Mouse (Mus musculus): ENCODE measurements around the gene Gm8909. TPM values are rescaled to one million over a fixed set of nuclear protein-coding genes. Genes with fewer than 3 reads are reported as not detected.
"Not testable (repeated sequence)": the region's sequence is repeated elsewhere in the genome, so short reads cannot be mapped to it uniquely, and the experiment has no call there.

The Gm8909 gene
- polyA plus RNA-seq, 1 experiment = not detected

DNA sequence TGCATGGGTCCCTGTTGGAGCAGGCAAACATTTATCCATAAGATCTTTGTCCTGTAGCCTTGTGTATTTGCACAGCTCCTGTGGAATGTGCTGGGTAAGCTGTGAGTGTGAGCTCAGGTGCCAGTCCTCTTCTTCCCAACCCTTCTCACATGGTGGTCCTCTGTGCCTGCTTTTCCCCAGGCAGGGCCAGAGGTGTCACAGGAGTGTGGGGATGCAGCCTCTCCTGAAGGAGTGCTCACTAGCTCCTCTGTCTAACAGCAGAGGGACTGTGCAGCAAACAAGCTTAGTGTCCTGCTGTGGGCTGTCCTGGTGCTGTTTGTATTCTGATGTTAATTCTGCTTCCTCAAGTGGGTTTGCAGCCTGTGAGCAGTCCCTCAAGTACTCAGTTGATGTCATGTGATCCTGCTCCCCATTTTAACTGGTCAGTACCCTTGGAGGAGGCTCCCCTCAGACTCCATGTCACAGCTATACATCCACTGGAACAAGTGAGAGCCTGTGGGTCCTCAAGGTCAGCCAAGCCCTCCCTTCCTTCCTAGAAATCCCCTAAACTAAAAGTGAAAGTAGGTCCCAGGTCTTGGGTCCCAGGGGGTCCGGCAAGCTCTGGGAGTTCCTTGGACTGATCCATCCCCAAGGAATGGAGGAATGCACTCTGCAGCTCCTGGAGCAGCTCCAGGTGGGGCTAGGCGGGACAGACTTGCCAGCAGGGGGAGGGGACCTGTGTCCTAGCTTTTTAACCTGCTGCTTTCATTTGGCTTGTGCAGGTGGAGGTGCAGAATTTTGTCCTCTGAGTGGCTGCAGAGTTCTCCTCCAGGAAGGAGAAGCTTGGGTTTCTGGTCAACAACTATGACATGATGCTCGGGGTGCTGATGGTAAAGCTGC lies 13.8 kb downstream of the Gm8909 start:
- no peak for DNase-seq
- Histone ChIP-seq H3K27me3 (ENCODE audit: control insufficient read depth, insufficient read depth, low read length) (peaks cover 1% of the 10 kb centered on the region; the same call in 1 of the 2 replicates), H3K4me1 (ENCODE audit: control insufficient read depth, insufficient read depth, low read length) (no peaks in the 10 kb centered on the region), H3K27ac (ENCODE audit: insufficient read depth, low read length) (no peak overlapping the region), H3K4me3 (replicated peaks; ENCODE audit: insufficient read depth, low read depth, low read length) (no peak overlapping the region)
- no peak for TF ChIP-seq POLR2A (IDR thresholded peaks at IDR 0.05; ENCODE audit: borderline replicate concordance, insufficient read depth, low read length)
- no peak for TF ChIP-seq CTCF (IDR thresholded peaks at IDR 0.05; ENCODE audit: borderline replicate concordance, insufficient read depth, low read depth, low read length)
- WGBS = 20% methylated on average over 3 of the region's 3 CpGs

- H3K4me1 ChIP-seq (ENCODE audit: control insufficient read depth, insufficient read depth, low read length); H3K4me3 ChIP-seq (replicated peaks; ENCODE audit: insufficient read depth, low read depth, low read length); H3K27me3 ChIP-seq (ENCODE audit: control insufficient read depth, insufficient read depth, low read length); DNase-seq; H3K27ac ChIP-seq (ENCODE audit: insufficient read depth, low read length): not testable (repeated sequence)
- WGBS = 37% methylated on average over 4 of the region's 4 CpGs
These were observed 17.1 kb downstream of the Gm8909 start for GRCm38 (mm10) chr17:36151200-36151599.

GRCm38 (mm10) chr17:36148468-36148867 lies 19.9 kb downstream of the Gm8909 start:
- not testable (repeated sequence) for H3K27ac ChIP-seq (ENCODE audit: insufficient read depth, low read length); H3K4me1 ChIP-seq (ENCODE audit: control insufficient read depth, insufficient read depth, low read length); H3K27me3 ChIP-seq (ENCODE audit: control insufficient read depth, insufficient read depth, low read length); H3K4me3 ChIP-seq (replicated peaks; ENCODE audit: insufficient read depth, low read depth, low read length); DNase-seq
- WGBS = 89% methylated on average over 5 of the region's 5 CpGs

DNA sequence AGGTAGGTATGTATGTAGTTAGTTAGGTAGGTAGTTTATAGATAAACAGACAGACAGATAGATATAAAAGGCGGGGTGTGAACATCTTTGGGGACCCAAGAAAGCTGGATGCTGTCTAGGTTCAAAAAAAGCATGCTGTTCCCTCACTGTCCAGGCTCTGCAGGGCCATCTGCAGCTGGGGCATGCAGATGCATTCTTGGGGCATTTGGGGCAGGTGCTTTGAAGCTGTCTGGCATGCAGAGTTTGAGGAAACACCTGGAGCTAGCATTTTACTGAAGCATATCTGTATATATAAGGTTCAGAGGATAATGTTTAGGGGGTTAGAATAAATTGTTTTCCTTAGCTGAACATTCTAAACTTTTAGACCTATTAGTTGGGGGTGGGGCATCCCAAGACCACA lies 21.4 kb downstream of the Gm8909 start:
- H3K27ac ChIP-seq (ENCODE audit: insufficient read depth, low read length); H3K4me3 ChIP-seq (replicated peaks; ENCODE audit: insufficient read depth, low read depth, low read length); DNase-seq; H3K4me1 ChIP-seq (ENCODE audit: control insufficient read depth, insufficient read depth, low read length); H3K27me3 ChIP-seq (ENCODE audit: control insufficient read depth, insufficient read depth, low read length): not testable (repeated sequence)
- WGBS = 81% methylated on average over 1 of the region's 1 CpGs

DNA sequence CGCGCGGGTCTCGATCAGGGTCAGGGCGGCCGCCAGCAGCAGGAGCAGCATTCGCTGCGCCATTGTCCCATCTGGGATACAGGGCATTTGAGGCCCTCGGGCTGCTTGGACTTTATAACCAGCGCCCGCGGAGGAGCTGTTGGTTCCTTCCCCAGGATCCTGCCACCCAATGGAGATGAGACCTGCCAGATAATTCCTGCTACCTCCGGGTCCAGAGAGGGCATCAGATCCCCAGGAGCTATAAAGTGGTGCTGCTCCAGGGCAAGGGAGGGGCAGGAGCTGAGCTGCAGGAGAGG lies 22.5 kb downstream of the Gm8909 start:
- H3K4me1 ChIP-seq (ENCODE audit: control insufficient read depth, insufficient read depth, low read length); DNase-seq; H3K27me3 ChIP-seq (ENCODE audit: control insufficient read depth, insufficient read depth, low read length); H3K4me3 ChIP-seq (replicated peaks; ENCODE audit: insufficient read depth, low read depth, low read length); H3K27ac ChIP-seq (ENCODE audit: insufficient read depth, low read length): not testable (repeated sequence)
- 3% methylated on average over 13 of the region's 13 CpGs for WGBS

- H3K27ac ChIP-seq (ENCODE audit: insufficient read depth, low read length) = no peak overlapping the region
- peak overlapping the region; percentile 8 for H3K4me3 ChIP-seq (replicated peaks; ENCODE audit: insufficient read depth, low read depth, low read length)
- H3K27me3 ChIP-seq (ENCODE audit: control insufficient read depth, insufficient read depth, low read length) = peaks cover 2% of the 10 kb centered on the region; the same call in 1 of the 2 replicates
- no peak for DNase-seq
- TF ChIP-seq CTCF (IDR thresholded peaks at IDR 0.05; ENCODE audit: borderline replicate concordance, insufficient read depth, low read depth, low read length) = no peak
- TF ChIP-seq POLR2A (IDR thresholded peaks at IDR 0.05; ENCODE audit: borderline replicate concordance, insufficient read depth, low read length) = no peak
- WGBS = 1% methylated on average over 78 of the region's 78 CpGs
- no peaks in the 10 kb centered on the region for H3K4me1 ChIP-seq (ENCODE audit: control insufficient read depth, insufficient read depth, low read length)
These were observed 23.1 kb downstream of the Gm8909 start for GRCm38 (mm10) chr17:36145111-36145860.

- H3K4me3 ChIP-seq (replicated peaks; ENCODE audit: insufficient read depth, low read depth, low read length); H3K27ac ChIP-seq (ENCODE audit: insufficient read depth, low read length); H3K4me1 ChIP-seq (ENCODE audit: control insufficient read depth, insufficient read depth, low read length); H3K27me3 ChIP-seq (ENCODE audit: control insufficient read depth, insufficient read depth, low read length); DNase-seq: not testable (repeated sequence)
- WGBS = 80% methylated on average over 1 of the region's 1 CpGs
These were observed 32.0 kb downstream of the Gm8909 start for GRCm38 (mm10) chr17:36136299-36136848.

DNA sequence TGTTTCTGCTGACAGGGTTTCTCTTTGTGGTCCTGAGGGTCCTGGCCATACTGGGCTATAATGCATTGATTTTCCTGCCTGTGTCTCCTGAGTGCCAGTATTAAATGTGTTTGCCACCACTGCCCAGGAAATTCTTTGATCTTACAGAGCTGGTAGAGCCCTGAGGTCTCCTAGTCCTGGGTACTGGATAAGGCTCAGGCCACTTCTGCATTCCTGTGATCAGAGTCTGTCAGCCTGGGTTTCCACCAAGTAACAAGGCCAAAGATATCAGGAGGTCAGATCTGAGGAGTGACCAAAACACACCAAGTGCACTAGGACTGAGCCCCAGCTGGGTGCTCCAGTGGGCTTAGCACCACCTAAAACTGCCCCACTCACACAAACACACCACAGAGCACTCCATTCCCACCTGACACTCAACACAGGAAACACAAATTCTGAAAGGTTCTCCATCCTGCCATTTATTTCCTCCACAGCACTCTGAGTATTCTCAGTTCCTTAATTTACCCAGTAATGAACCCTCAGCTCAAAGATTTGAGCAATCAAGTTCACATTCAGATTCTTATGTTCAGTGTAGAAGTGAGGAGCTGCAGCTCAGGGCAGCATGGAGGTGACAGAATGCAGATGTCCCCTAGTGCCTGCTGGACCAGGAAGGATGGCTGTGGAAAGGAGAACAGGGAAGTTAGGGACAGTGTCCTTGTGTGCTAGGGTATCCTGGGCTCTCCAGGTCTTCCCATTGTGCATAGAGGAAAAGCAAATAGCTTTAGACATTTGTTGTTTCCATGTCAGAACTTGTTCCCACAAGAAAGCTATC lies 32.7 kb downstream of the Gm8909 start:
- H3K27ac ChIP-seq (ENCODE audit: insufficient read depth, low read length); H3K27me3 ChIP-seq (ENCODE audit: control insufficient read depth, insufficient read depth, low read length); DNase-seq: not testable (repeated sequence)

More for the DNA sequence above, 32.7 kb downstream of the Gm8909 start:
- not testable (repeated sequence) for H3K4me1 ChIP-seq (ENCODE audit: control insufficient read depth, insufficient read depth, low read length); H3K4me3 ChIP-seq (replicated peaks; ENCODE audit: insufficient read depth, low read depth, low read length)

Measured in cerebellum, adult 2 months (tissue).